Mouse (Mus musculus): ENCODE data around the gene Bag5. TPM values are rescaled to one million over a fixed set of nuclear protein-coding genes. Genes with fewer than 3 reads are reported as not detected.
"Not testable (repeated sequence)": the region's sequence is repeated elsewhere in the genome, so short reads cannot be mapped to it uniquely, and the experiment has no call there.

Bag5 gene
- polyA plus RNA-seq, 1 experiment from 2014 or later, result 42.9 TPM

DNA sequence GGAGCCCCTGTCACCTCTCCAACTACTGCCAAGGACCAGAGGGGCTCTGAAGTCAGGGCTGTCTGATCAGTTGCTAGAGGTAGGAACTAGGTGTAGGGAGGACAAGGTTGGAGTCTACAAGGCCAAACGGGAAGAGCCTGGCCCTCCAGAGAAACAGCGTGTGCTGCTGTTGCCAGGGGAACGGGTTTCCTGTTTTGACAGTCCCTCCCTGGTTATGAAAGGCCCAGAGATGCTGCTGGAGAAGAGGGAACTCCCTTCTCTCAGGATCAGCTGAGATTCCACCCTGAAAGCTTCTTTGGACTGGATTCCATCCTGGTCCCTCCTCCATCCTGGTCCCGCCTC is 13.0 kb upstream of the Bag5 start:
- no peaks in the 10 kb centered on the region for H3K27me3 ChIP-seq (ENCODE audit: control insufficient read depth, insufficient read depth, low read length)
- H3K4me1 ChIP-seq (ENCODE audit: control insufficient read depth, insufficient read depth, low read length), result peaks cover 2% of the 10 kb centered on the region
- no peak overlapping the region for H3K4me2 ChIP-seq (ENCODE audit: low read depth, low read length)
- no peak overlapping the region for H3K9ac ChIP-seq (ENCODE audit: low read length)
- peaks cover 14% of the 10 kb centered on the region; the same call in 1 of the 2 replicates for H3K36me3 ChIP-seq (ENCODE audit: control insufficient read depth, insufficient read depth)
- WGBS, result 52% methylated on average over 4 of the region's 4 CpGs
- no peak overlapping the region for H3K4me3 ChIP-seq (ENCODE audit: low read length)
- H3K27ac ChIP-seq (ENCODE audit: low read length), result peak overlapping the region; percentile 60
- ATAC-seq (replicated peaks; ENCODE audit: extremely low read depth, insufficient read depth, low FRiP score), result 0 out of 2 replicates have a peak, but pooled peaks have one; percentile 39
- H3K9me3 ChIP-seq (replicated peaks; ENCODE audit: control insufficient read depth, low read length), result no peaks in the 10 kb centered on the region

- H3K4me2 ChIP-seq (ENCODE audit: low read depth, low read length), result no peak overlapping the region
- no peaks in the 10 kb centered on the region for H3K9me3 ChIP-seq (replicated peaks; ENCODE audit: control insufficient read depth, low read length)
- H3K4me1 ChIP-seq (ENCODE audit: control insufficient read depth, insufficient read depth, low read length), result peaks cover 2% of the 10 kb centered on the region
- 59% methylated on average over 12 of the region's 12 CpGs for WGBS
- peak overlapping the region; percentile 60 for H3K27ac ChIP-seq (ENCODE audit: low read length)
- H3K9ac ChIP-seq (ENCODE audit: low read length), result no peak overlapping the region
- no peak overlapping the region for H3K4me3 ChIP-seq (ENCODE audit: low read length)
- ATAC-seq (replicated peaks; ENCODE audit: extremely low read depth, insufficient read depth, low FRiP score), result 0 out of 2 replicates have a peak, but pooled peaks have one; percentile 9
- H3K36me3 ChIP-seq (ENCODE audit: control insufficient read depth, insufficient read depth), result peaks cover 14% of the 10 kb centered on the region; the same call in 1 of the 2 replicates
- no peaks in the 10 kb centered on the region for H3K27me3 ChIP-seq (ENCODE audit: control insufficient read depth, insufficient read depth, low read length)
Measured at GRCm38 (mm10) chr12:111725338-111726121, 12.5 kb upstream of the Bag5 start.

DNA sequence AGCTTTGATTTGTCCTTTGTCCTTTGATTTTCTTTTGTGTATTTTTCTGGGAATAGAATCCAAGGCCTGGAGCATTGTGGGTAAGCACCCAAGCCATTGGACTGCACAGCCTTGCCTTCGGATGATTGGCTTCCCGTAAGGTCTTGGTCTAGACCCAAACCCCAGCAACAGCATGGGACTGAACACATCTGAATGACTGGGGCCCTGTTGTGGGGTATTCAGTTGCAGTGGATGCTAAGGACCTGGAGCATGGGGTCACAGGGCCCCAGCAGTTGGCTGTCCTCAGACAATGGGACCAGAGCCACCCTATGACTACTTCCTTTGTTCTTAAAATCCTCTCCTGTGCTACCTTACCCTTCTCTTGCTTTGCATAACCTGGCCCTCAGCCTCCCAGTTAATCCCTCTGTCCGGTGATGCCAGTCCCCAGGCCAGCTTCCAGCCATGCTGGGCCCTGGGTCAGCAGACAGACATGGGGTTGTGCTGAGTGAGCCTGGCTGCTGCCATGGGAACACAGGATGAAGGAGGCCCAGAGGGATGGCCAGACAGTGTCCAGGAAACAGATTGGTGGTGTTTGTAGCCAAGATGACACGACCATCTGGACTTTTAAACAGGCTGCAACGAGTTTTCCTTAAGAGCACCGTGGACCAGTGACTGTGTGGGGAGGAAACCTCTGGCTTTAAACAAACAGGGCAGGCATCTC is 11.7 kb upstream of the Bag5 start:
- ATAC-seq (replicated peaks; ENCODE audit: extremely low read depth, insufficient read depth, low FRiP score), result peak; percentile 73
- H3K27ac ChIP-seq (ENCODE audit: low read length), result peak overlapping the region; percentile 60
- WGBS, result 66% methylated on average over 6 of the region's 6 CpGs

DNA sequence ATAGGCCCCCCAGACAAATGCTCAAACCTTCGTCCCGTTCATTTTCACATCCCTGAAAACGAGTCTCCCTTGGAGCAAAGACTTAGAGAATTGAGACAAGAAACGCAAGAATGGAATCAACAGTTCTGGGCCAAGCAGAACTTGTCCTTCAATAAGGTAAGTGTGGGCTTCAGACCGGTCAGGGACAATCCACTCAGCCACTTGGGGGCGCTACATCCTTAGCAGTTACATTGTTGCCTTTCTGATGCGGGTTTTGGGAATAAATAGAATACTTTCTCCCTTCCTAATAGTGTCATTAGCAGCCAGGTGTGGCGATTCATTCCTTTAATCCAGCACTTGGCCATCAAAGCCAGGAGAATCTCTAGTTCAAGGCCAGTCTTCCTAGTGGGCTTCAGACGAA is 9.6 kb upstream of the Bag5 start:
- 73% methylated on average over 9 of the region's 9 CpGs for WGBS
- H3K27me3 ChIP-seq (ENCODE audit: control insufficient read depth, insufficient read depth, low read length), result no peaks in the 10 kb centered on the region
- peaks cover 9% of the 10 kb centered on the region; the same call in 1 of the 2 replicates for H3K36me3 ChIP-seq (ENCODE audit: control insufficient read depth, insufficient read depth)
- no peak overlapping the region for H3K4me3 ChIP-seq (ENCODE audit: low read length)
- H3K4me2 ChIP-seq (ENCODE audit: low read depth, low read length), result no peak overlapping the region
- H3K9me3 ChIP-seq (replicated peaks; ENCODE audit: control insufficient read depth, low read length), result no peaks in the 10 kb centered on the region
- ATAC-seq (replicated peaks; ENCODE audit: extremely low read depth, insufficient read depth, low FRiP score), result no peak
- no peak overlapping the region for H3K27ac ChIP-seq (ENCODE audit: low read length)
- peaks cover 2% of the 10 kb centered on the region for H3K4me1 ChIP-seq (ENCODE audit: control insufficient read depth, insufficient read depth, low read length)
- H3K9ac ChIP-seq (ENCODE audit: low read length), result no peak overlapping the region

More for the DNA sequence above, 11.7 kb upstream of the Bag5 start:
- H3K4me1 ChIP-seq (ENCODE audit: control insufficient read depth, insufficient read depth, low read length), result peaks cover 2% of the 10 kb centered on the region
- no peak overlapping the region for H3K4me2 ChIP-seq (ENCODE audit: low read depth, low read length)
- H3K9me3 ChIP-seq (replicated peaks; ENCODE audit: control insufficient read depth, low read length), result no peaks in the 10 kb centered on the region
- no peak overlapping the region for H3K9ac ChIP-seq (ENCODE audit: low read length)
- H3K27me3 ChIP-seq (ENCODE audit: control insufficient read depth, insufficient read depth, low read length), result no peaks in the 10 kb centered on the region
- no peak overlapping the region for H3K4me3 ChIP-seq (ENCODE audit: low read length)
- H3K36me3 ChIP-seq (ENCODE audit: control insufficient read depth, insufficient read depth), result peaks cover 14% of the 10 kb centered on the region; the same call in 1 of the 2 replicates

GRCm38 (mm10) chr12:111720222-111720621 is 7.2 kb upstream of the Bag5 start:
- H3K27me3 ChIP-seq (ENCODE audit: control insufficient read depth, insufficient read depth, low read length), result no peaks in the 10 kb centered on the region
- no peak overlapping the region for H3K9ac ChIP-seq (ENCODE audit: low read length)
- no peak overlapping the region for H3K27ac ChIP-seq (ENCODE audit: low read length)
- peaks cover 10% of the 10 kb centered on the region; the same call in 1 of the 2 replicates for H3K36me3 ChIP-seq (ENCODE audit: control insufficient read depth, insufficient read depth)
- WGBS, result 86% methylated on average over 4 of the region's 4 CpGs
- H3K4me3 ChIP-seq (ENCODE audit: low read length), result no peak overlapping the region
- ATAC-seq (replicated peaks; ENCODE audit: extremely low read depth, insufficient read depth, low FRiP score), result no peak
- no peaks in the 10 kb centered on the region for H3K9me3 ChIP-seq (replicated peaks; ENCODE audit: control insufficient read depth, low read length)
- H3K4me2 ChIP-seq (ENCODE audit: low read depth, low read length), result no peak overlapping the region
- H3K4me1 ChIP-seq (ENCODE audit: control insufficient read depth, insufficient read depth, low read length), result no peaks in the 10 kb centered on the region

GRCm38 (mm10) chr12:111718656-111719055 is 5.6 kb upstream of the Bag5 start:
- Histone ChIP-seq H3K4me2 (ENCODE audit: low read depth, low read length) (no peak overlapping the region), H3K27ac (ENCODE audit: low read length) (no peak overlapping the region), H3K4me1 (ENCODE audit: control insufficient read depth, insufficient read depth, low read length) (peaks cover 8% of the 10 kb centered on the region; the same call in 1 of the 2 replicates), H3K27me3 (ENCODE audit: control insufficient read depth, insufficient read depth, low read length) (no peaks in the 10 kb centered on the region), H3K4me3 (ENCODE audit: low read length) (no peak overlapping the region), H3K9ac (ENCODE audit: low read length) (no peak overlapping the region), H3K9me3 (replicated peaks; ENCODE audit: control insufficient read depth, low read length) (no peaks in the 10 kb centered on the region), H3K36me3 (ENCODE audit: control insufficient read depth, insufficient read depth) (peaks cover 6% of the 10 kb centered on the region; the same call in 1 of the 2 replicates)
- 53% methylated on average over 8 of the region's 8 CpGs for WGBS
- no peak for ATAC-seq (replicated peaks; ENCODE audit: extremely low read depth, insufficient read depth, low FRiP score)

DNA sequence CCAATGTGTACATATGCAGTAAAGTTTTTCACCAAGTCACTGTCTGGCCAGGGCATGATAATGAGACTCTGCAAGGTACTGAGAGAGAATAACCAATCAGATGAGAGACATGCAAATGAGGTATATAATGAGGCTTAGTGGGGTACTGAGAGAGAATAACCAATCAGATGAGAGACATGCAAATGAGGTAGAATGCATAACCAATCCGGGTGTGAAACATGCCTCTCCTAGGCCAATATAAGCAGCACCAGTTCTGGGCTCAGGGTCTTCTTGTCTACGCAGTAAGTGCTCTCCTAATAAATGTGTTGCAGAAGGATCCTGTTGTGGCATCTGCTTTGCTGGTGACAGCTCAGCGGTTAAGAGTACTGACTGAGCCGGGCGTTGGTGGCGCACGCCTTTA is 3.4 kb upstream of the Bag5 start:
- Histone ChIP-seq H3K9ac (ENCODE audit: low read length) (no peak overlapping the region), H3K4me3 (ENCODE audit: low read length) (no peak overlapping the region), H3K4me1 (ENCODE audit: control insufficient read depth, insufficient read depth, low read length) (peaks cover 15% of the 10 kb centered on the region), H3K4me2 (ENCODE audit: low read depth, low read length) (no peak overlapping the region), H3K9me3 (replicated peaks; ENCODE audit: control insufficient read depth, low read length) (no peaks in the 10 kb centered on the region), H3K27ac (ENCODE audit: low read length) (no peak overlapping the region), H3K36me3 (ENCODE audit: control insufficient read depth, insufficient read depth) (peaks cover 2% of the 10 kb centered on the region; the same call in 1 of the 2 replicates), H3K27me3 (ENCODE audit: control insufficient read depth, insufficient read depth, low read length) (no peaks in the 10 kb centered on the region)
- WGBS, result 94% methylated on average over 7 of the region's 7 CpGs
- no peak for ATAC-seq (replicated peaks; ENCODE audit: extremely low read depth, insufficient read depth, low FRiP score)

GRCm38 (mm10) chr12:111713880-111714279 is 823 bp upstream of the Bag5 start:
- H3K9ac ChIP-seq (ENCODE audit: low read length); H3K27ac ChIP-seq (ENCODE audit: low read length); H3K9me3 ChIP-seq (replicated peaks; ENCODE audit: control insufficient read depth, low read length); ATAC-seq (replicated peaks; ENCODE audit: extremely low read depth, insufficient read depth, low FRiP score); H3K27me3 ChIP-seq (ENCODE audit: control insufficient read depth, insufficient read depth, low read length): not testable (repeated sequence)
- Histone ChIP-seq H3K4me1 (ENCODE audit: control insufficient read depth, insufficient read depth, low read length) (peaks cover 17% of the 10 kb centered on the region), H3K4me2 (ENCODE audit: low read depth, low read length) (peak overlapping the region; percentile 82), H3K36me3 (ENCODE audit: control insufficient read depth, insufficient read depth) (peaks cover 22% of the 10 kb centered on the region), H3K4me3 (ENCODE audit: low read length) (peak overlapping the region; percentile 94)
- WGBS, result 70% methylated on average over 6 of the region's 6 CpGs

DNA sequence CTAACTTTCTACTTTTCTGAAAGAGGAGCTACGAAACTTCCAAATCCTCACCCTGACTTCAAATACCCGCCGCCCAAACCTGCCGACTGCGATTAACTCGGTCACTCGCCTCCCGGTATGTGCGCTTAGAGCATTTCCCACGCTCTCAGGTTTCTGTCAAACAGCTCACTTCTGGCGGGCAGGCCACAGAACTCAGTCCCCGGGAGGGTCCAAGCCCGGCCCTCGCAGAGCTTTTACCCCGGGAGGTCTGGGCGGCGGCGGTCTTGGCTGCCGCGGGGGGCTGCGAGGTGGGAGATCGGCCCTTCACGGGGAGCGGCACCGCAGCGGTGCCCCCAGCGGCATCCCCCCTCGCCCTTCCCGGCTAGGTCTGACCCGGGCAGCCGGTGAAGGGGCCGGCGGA is 581 bp downstream of the Bag5 start:
- H3K27me3 ChIP-seq (ENCODE audit: control insufficient read depth, insufficient read depth, low read length), result no peaks in the 10 kb centered on the region
- ATAC-seq (replicated peaks; ENCODE audit: extremely low read depth, insufficient read depth, low FRiP score), result peak; percentile 20
- H3K9ac ChIP-seq (ENCODE audit: low read length), result peak overlapping the region; percentile 98
- no peaks in the 10 kb centered on the region for H3K9me3 ChIP-seq (replicated peaks; ENCODE audit: control insufficient read depth, low read length)
- peaks cover 25% of the 10 kb centered on the region for H3K36me3 ChIP-seq (ENCODE audit: control insufficient read depth, insufficient read depth)
- WGBS, result under 1% methylated on average over 32 of the region's 33 CpGs
- H3K27ac ChIP-seq (ENCODE audit: low read length), result peak overlapping the region; percentile 80
- peaks cover 23% of the 10 kb centered on the region for H3K4me1 ChIP-seq (ENCODE audit: control insufficient read depth, insufficient read depth, low read length)
- H3K4me2 ChIP-seq (ENCODE audit: low read depth, low read length), result peak overlapping the region; percentile 78
- H3K4me3 ChIP-seq (ENCODE audit: low read length), result peak overlapping the region; percentile 94

Data from heart, embryonic 16.5 days (tissue).